13 mouse cellular contexts compared by ENCODE assay signal in genomic region chr3:80496556-80496955, GRCm38 (mm10).
"Had no signal": no experiment of that assay in that cellular context is flagged by ENCODE, and none has a peak within 500 bp of the region (broad histone marks: within the 10 kb centered on the region; RNA-seq: fewer than 3 reads in every experiment).

No protein-coding gene starts in this region.

- H3K27ac ChIP-seq: midbrain, embryonic 13.5 days; midbrain, embryonic 15.5 days; neural tube, embryonic 12.5 days had no signal

- H3K36me3 ChIP-seq: midbrain, embryonic 13.5 days; midbrain, embryonic 15.5 days; neural tube, embryonic 12.5 days had no signal

- H3K27me3 ChIP-seq: midbrain, embryonic 13.5 days; midbrain, embryonic 15.5 days; neural tube, embryonic 12.5 days had no signal

- DNase-seq: lung, adult 18-20 months; lung, embryonic 14.5 days; lung, postnatal 10 days; lung, postnatal 4 days; right cerebral cortex, postnatal 14 days; spleen, adult 18-20 months; thymus, adult 18-20 months; thymus, postnatal 25 days; thymus, postnatal 4 days had no signal

- H3K9ac ChIP-seq: lung, embryonic 14.5 days; midbrain, embryonic 13.5 days; midbrain, embryonic 15.5 days; neural tube, embryonic 12.5 days had no signal

- H3K4me3 ChIP-seq: midbrain, embryonic 13.5 days; midbrain, embryonic 15.5 days; neural tube, embryonic 12.5 days had no signal

- H3K9me3 ChIP-seq: midbrain, embryonic 13.5 days; midbrain, embryonic 15.5 days; neural tube, embryonic 12.5 days had no signal

- ATAC-seq: midbrain, embryonic 13.5 days; midbrain, embryonic 15.5 days had no signal

- H3K4me1 ChIP-seq: midbrain, embryonic 13.5 days; midbrain, embryonic 15.5 days; neural tube, embryonic 12.5 days had no signal

- H3K4me2 ChIP-seq: lung, embryonic 14.5 days; midbrain, embryonic 11.5 days; midbrain, embryonic 13.5 days; midbrain, embryonic 15.5 days; neural tube, embryonic 12.5 days had no signal
